Mouse (Mus musculus): Measurements from ENCODE around the gene Deup1.

DNA sequence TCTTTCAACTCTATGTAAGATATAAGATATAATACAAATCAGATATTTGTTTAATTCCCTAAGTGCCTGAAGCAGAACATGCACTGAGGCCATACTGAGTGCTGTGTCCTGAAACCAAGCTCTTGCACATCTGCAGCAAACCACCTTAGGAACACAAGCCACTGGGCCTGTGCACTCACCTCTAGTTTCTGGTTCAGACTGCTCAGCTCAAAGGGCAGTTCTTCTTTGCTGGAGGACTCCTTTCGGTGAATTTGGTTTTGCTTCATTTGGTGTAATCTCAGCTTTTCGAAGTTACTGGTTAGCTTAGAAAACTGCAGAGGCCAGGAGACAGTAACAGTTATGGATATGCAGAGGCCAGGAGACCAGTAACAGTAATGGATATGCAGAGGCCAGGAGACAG is 20.1 kb downstream of the Deup1 start:
- no peak for TF ChIP-seq CTCF (IDR thresholded peaks at IDR 0.05)
- TF ChIP-seq EP300 (IDR thresholded peaks at IDR 0.05; ENCODE audit: insufficient read depth, low read depth, low read length), result no peak
- TF ChIP-seq POLR2A (IDR thresholded peaks at IDR 0.05; ENCODE audit: insufficient read depth, low read depth, low read length), result no peak

All from heart, adult 2 months (tissue).